Mouse (Mus musculus) intestine, embryonic 15.5 days (tissue): Measurements from ENCODE around the gene Pafah2. TPM values are rescaled to one million over a fixed set of nuclear protein-coding genes. Genes with fewer than 3 reads are reported as not detected.

Source experiments
- ATAC-seq: fragments of 200-750 bp; cut with Nextera tagmentation; 2 replicates; pipeline ENCODE4 v1.8.0; 2017; ENCODE audit warnings: moderate TSS enrichment, moderate library complexity
- H3K27ac ChIP-seq: fragments of 300-500 bp; sonication (generic); 2 replicates; pipeline ENCODE4 v1.5.1; 2015; ENCODE audit warnings: mild to moderate bottlenecking, inconsistent platforms
- H3K27me3 ChIP-seq: fragments of 300-500 bp; sonication (generic); replicated peaks from 2 replicates; pipeline ENCODE4 v1.6.1; 2015; ENCODE audit warnings: inconsistent platforms
- H3K36me3 ChIP-seq: fragments of 300-500 bp; sonication (generic); 2 replicates; pipeline ENCODE4 v1.6.1; 2015; ENCODE audit warnings: inconsistent platforms
- H3K4me1 ChIP-seq: fragments of 300-500 bp; sonication (generic); replicated peaks from 2 replicates; pipeline ENCODE4 v1.6.1; 2015; ENCODE audit warnings: inconsistent platforms
- H3K4me2 ChIP-seq: fragments of 300-500 bp; sonication (generic); replicated peaks from 2 replicates; pipeline ENCODE4 v1.6.1; 2015; ENCODE audit warnings: mild to moderate bottlenecking, inconsistent platforms
- H3K4me3 ChIP-seq: fragments of 300-500 bp; sonication (generic); replicated peaks from 2 replicates; pipeline ENCODE4 v1.5.1; 2015; ENCODE audit warnings: inconsistent platforms
- H3K9ac ChIP-seq: fragments of 300-500 bp; sonication (generic); 2 replicates; pipeline ENCODE4 v1.6.1; 2015; ENCODE audit warnings: inconsistent platforms
- H3K9me3 ChIP-seq: fragments of 300-500 bp; sonication (generic); 2 replicates; pipeline ENCODE4 v1.6.1; 2016; ENCODE audit warnings: inconsistent platforms
- WGBS: fragments of 180-500 bp; shearing (Covaris S2); methylation state at CpG from one replicate; pipeline ENCODE4 v1.1.7; 2015; 5-methylcytosine and 5-hydroxymethylcytosine counted together
- polyA plus RNA-seq: library from polyadenylated mRNA; unstranded; fragments of >200 nt; fragmentation: Nextera tagmentation; extraction: Ambion mirVana; gene quantifications from 2 replicates; pipeline ENCODE4 v1.2.1, GENCODE M21; 2015

Gene Pafah2
- 42.4 and 42.6 TPM in 2 replicates for polyA plus RNA-seq

GRCm38 (mm10) chr4:134395977-134396825, at the start of gene Pafah2:
Gene Pafah2 (plus strand): TSS chr4:134396320.
- Histone ChIP-seq H3K4me3 (peak within 1 kb of the TSS; percentile 54), H3K4me1 (peaks cover 12% of the 10 kb centered on the region), H3K36me3 (no peaks in the 10 kb centered on the region), H3K4me2 (peak within 1 kb of the TSS; percentile 87), H3K9me3 (no peaks in the 10 kb centered on the region), H3K27ac (peak within 1 kb of the TSS; percentile 92), H3K27me3 (no peaks in the 10 kb centered on the region), H3K9ac (peak within 1 kb of the TSS; percentile 65)
- WGBS: under 1% methylated on average over 31 of the region's 31 CpGs
- peak; percentile 95 for ATAC-seq

GRCm38 (mm10) chr4:134348078-134348477, 48.0 kb upstream of the Pafah2 start:
- H3K4me3 ChIP-seq: no peak overlapping the region
- ATAC-seq: no peak
- H3K36me3 ChIP-seq: no peaks in the 10 kb centered on the region
- H3K27me3 ChIP-seq: peaks cover 10% of the 10 kb centered on the region
- no peak overlapping the region for H3K27ac ChIP-seq
- 75% methylated on average over 11 of the region's 11 CpGs for WGBS
- peaks cover 26% of the 10 kb centered on the region for H3K4me1 ChIP-seq
- no peak overlapping the region for H3K4me2 ChIP-seq
- no peaks in the 10 kb centered on the region for H3K9me3 ChIP-seq
- H3K9ac ChIP-seq: no peak overlapping the region

GRCm38 (mm10) chr4:134348545-134348944, 47.6 kb upstream of the Pafah2 start:
- H3K4me1 ChIP-seq: peaks cover 25% of the 10 kb centered on the region
- no peak overlapping the region for H3K4me3 ChIP-seq
- no peaks in the 10 kb centered on the region for H3K9me3 ChIP-seq
- WGBS: 69% methylated on average over 5 of the region's 5 CpGs
- no peaks in the 10 kb centered on the region for H3K36me3 ChIP-seq
- H3K4me2 ChIP-seq: no peak overlapping the region
- no peak overlapping the region for H3K9ac ChIP-seq
- no peak overlapping the region for H3K27ac ChIP-seq
- ATAC-seq: no peak
- H3K27me3 ChIP-seq: peaks cover 5% of the 10 kb centered on the region

GRCm38 (mm10) chr4:134349829-134350228, 46.3 kb upstream of the Pafah2 start:
- H3K9me3 ChIP-seq: no peaks in the 10 kb centered on the region
- H3K4me2 ChIP-seq: no peak overlapping the region
- ATAC-seq: no peak
- 83% methylated on average over 7 of the region's 7 CpGs for WGBS
- H3K36me3 ChIP-seq: no peaks in the 10 kb centered on the region
- H3K27me3 ChIP-seq: no peaks in the 10 kb centered on the region
- H3K9ac ChIP-seq: no peak overlapping the region
- no peak overlapping the region for H3K27ac ChIP-seq
- no peak overlapping the region for H3K4me3 ChIP-seq
- peaks cover 28% of the 10 kb centered on the region for H3K4me1 ChIP-seq

GRCm38 (mm10) chr4:134350641-134351040, 45.5 kb upstream of the Pafah2 start:
- no peak overlapping the region for H3K27ac ChIP-seq
- H3K9me3 ChIP-seq: no peaks in the 10 kb centered on the region
- H3K27me3 ChIP-seq: no peaks in the 10 kb centered on the region
- no peak for ATAC-seq
- 89% methylated on average over 6 of the region's 6 CpGs for WGBS
- no peaks in the 10 kb centered on the region for H3K36me3 ChIP-seq
- H3K4me3 ChIP-seq: no peak overlapping the region
- H3K4me2 ChIP-seq: no peak overlapping the region
- H3K4me1 ChIP-seq: peaks cover 36% of the 10 kb centered on the region
- no peak overlapping the region for H3K9ac ChIP-seq

- no peak for ATAC-seq
- no peak overlapping the region for H3K4me3 ChIP-seq
- H3K9ac ChIP-seq: no peak overlapping the region
- no peaks in the 10 kb centered on the region for H3K9me3 ChIP-seq
- H3K36me3 ChIP-seq: no peaks in the 10 kb centered on the region
- H3K4me2 ChIP-seq: no peak overlapping the region
- H3K27ac ChIP-seq: no peak overlapping the region; the same call in 1 of the 2 replicates
- H3K27me3 ChIP-seq: no peaks in the 10 kb centered on the region
- H3K4me1 ChIP-seq: peaks cover 39% of the 10 kb centered on the region
- WGBS: 50% methylated on average over 18 of the region's 18 CpGs
Measured at GRCm38 (mm10) chr4:134351329-134352260, 44.5 kb upstream of the Pafah2 start.

GRCm38 (mm10) chr4:134352261-134352707, 43.8 kb upstream of the Pafah2 start:
- Histone ChIP-seq H3K4me2 (no peak overlapping the region), H3K27ac (peak overlapping the region; percentile 1; the same call in 1 of the 2 replicates), H3K27me3 (no peaks in the 10 kb centered on the region), H3K9me3 (no peaks in the 10 kb centered on the region), H3K4me3 (no peak overlapping the region), H3K4me1 (peaks cover 43% of the 10 kb centered on the region), H3K36me3 (no peaks in the 10 kb centered on the region), H3K9ac (no peak overlapping the region)
- ATAC-seq: no peak
- WGBS: 74% methylated on average over 12 of the region's 12 CpGs

GRCm38 (mm10) chr4:134352929-134353328, 43.2 kb upstream of the Pafah2 start:
- Histone ChIP-seq H3K27ac (peak overlapping the region; percentile 73), H3K9ac (no peak overlapping the region), H3K4me2 (no peak overlapping the region), H3K27me3 (no peaks in the 10 kb centered on the region), H3K4me1 (peaks cover 46% of the 10 kb centered on the region), H3K4me3 (no peak overlapping the region), H3K9me3 (no peaks in the 10 kb centered on the region), H3K36me3 (no peaks in the 10 kb centered on the region)
- ATAC-seq: no peak
- 42% methylated on average over 7 of the region's 7 CpGs for WGBS

- Histone ChIP-seq H3K27me3 (no peaks in the 10 kb centered on the region), H3K4me3 (no peak overlapping the region), H3K9me3 (no peaks in the 10 kb centered on the region), H3K27ac (peak overlapping the region; percentile 75), H3K36me3 (no peaks in the 10 kb centered on the region), H3K4me2 (peak overlapping the region; percentile 17), H3K4me1 (peaks cover 46% of the 10 kb centered on the region), H3K9ac (no peak overlapping the region)
- ATAC-seq: peak; percentile 61
- WGBS: 48% methylated on average over 5 of the region's 5 CpGs
Measured at GRCm38 (mm10) chr4:134353527-134354409, 42.4 kb upstream of the Pafah2 start.

- Histone ChIP-seq H3K4me3 (peak overlapping the region; percentile 9; the same call in 1 of the 2 replicates), H3K27me3 (no peaks in the 10 kb centered on the region), H3K36me3 (no peaks in the 10 kb centered on the region), H3K27ac (peak overlapping the region; percentile 89), H3K9me3 (no peaks in the 10 kb centered on the region), H3K9ac (no peak overlapping the region), H3K4me2 (peak overlapping the region; percentile 46), H3K4me1 (peaks cover 46% of the 10 kb centered on the region)
- 33% methylated on average over 16 of the region's 16 CpGs for WGBS
- ATAC-seq: peak; percentile 53
Measured at GRCm38 (mm10) chr4:134355841-134356452, 40.2 kb upstream of the Pafah2 start.
